Mouse (Mus musculus) frontal cortex, postnatal 14 days (tissue): Measurements from ENCODE around the gene Adgrv1.

Experiments
- DNase-seq, 2 experiments: peaks; one replicate each; pipeline ENCODE4 v3.0.0; 2022; ENCODE audit warnings: low spot score in 2 of 2

Gene Adgrv1

DNA sequence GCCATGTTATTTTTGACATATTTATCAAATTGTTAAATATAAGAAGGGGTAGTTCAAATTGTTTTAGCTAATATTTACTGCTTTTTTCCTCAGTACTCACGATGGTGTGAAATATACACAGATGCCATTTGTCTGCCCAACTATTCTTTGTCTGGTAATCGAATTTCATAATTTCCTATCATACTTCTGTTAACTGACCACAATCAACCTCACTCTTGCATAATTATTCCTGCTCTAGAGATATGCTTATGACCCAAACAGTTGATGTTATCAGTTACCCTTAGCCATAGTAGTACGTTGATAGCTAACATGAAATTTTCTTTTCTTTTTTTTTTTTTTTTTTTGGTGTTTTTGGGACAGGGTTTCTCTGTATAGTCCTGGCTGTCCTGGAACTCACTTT, 393.5 kb downstream of the Adgrv1 start:
- no peak for DNase-seq

DNA sequence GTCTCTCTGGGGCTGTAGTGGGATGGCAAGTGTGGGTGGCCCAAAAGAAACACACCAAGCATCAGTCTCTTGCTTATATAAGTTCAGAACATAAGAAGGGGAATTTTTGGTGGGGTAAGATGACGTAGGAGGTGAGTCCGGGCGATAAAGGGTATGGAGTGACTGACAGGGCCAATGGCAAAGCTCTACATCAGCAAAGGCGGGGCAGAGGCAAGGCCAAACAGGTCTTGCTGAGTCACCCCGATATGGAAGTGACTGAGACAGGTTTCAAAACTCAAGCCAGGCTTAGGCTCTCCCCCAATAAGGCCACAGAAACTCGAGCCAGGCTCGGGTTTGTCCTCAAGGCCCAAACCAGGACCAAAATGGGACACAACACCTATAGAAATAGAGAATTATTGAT, 394.1 kb downstream of the Adgrv1 start:
- no peak for DNase-seq

DNA sequence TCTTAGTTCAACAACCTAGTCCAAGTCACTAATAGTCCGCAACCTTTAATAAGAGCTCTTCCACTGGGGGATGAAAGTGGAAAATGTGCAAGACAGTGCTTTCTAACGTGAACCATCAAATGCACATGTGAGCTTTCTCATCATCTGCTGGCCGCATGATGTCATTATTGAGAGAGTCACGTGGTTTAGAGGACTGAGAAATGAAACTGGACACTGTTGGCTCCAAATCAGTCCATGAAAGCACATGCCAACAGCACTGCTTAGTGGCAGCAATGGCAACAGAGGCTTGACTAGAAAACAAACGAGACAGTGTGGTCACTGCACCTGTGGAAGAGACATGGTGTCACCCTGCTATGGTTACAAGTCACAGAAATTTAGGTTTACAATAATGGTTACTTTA, 395.0 kb downstream of the Adgrv1 start:
- DNase-seq = no peak

DNA sequence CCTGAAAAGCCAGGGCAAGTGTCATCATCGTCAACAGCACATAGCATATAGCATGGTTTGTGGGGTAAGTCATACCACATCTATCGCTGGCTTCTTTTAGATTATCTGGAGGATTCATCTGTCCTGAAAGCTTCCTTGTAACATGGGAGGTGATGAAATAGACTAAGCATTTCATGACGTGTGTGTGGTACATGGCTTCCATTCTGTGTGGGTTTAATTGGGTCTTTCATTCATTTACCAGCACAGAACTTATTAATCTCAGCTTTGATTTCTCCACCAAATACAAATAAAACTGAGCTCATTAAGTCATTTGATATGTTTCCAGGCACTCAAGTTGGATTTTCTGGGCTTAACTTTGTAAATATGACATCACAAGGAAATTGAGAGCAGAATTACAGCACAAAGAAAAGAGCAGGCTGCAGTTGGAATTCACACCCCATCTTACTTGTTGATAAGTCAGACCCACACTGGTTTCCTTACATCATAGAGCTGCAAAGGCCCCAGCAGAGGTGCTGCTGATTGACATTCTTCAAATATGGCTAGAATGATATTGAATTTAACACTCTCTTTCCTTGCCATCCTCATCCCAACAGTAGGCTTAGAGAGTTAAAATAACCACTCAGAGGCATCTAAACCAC, 396.1 kb downstream of the Adgrv1 start:
- no peak for DNase-seq

DNA sequence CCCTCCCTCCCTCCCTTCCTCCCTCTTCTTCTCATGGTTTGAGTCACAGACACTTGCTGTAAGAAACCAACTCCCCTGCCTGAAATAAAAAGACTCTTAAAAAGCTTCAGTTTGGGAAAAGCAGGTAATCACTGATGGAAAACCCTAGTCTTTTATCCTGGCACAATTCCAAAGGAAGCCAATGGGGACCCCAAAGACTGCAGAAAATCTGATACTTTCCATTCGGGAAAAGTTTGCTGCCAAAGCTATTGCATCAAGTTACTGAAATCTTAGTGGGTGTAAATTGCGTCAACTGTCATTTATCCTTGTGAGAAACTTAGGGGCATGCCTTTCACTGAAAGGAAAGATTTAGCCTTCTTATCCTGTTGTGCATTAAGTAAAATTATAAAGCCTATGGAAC, 398.9 kb downstream of the Adgrv1 start:
- no peak for DNase-seq

DNA sequence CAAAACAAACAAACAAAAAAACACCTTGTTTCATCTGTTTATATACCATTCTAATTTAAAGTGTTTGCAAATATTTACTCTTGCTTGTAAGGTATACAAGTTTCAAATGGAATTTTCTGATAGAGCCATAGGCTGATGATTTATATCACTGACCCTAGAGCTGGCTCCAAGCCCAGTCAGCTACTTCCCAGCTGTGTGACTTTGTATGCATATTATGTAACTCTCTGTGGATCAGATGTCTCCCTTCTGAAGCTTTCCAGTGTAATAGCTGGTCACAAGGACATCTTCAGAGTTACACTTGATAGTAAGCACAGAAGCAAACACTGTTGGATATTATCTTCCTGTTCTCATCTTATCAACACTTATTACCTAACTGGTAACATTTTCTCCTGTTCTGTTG, 400.1 kb downstream of the Adgrv1 start:
- no peak for DNase-seq

DNA sequence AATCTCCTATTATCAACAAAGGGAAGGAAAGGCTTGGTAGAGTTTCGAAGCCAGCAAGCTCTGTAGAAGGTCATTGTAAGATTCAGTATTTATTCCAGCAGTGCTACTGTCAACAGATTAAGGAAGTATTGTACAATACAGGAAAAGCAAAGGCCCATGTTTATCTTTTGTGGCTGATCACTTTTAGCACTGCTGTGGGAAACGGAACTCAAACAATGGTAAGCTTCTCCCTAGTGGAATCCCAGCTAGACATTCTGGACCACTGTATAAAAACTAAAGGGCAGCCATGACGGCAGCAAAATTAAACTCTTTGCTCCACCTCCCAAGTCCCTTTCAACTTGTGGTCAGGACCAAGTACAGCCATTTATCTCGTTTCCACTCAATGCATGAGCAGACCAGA, 402.8 kb downstream of the Adgrv1 start:
- no peak for DNase-seq

DNA sequence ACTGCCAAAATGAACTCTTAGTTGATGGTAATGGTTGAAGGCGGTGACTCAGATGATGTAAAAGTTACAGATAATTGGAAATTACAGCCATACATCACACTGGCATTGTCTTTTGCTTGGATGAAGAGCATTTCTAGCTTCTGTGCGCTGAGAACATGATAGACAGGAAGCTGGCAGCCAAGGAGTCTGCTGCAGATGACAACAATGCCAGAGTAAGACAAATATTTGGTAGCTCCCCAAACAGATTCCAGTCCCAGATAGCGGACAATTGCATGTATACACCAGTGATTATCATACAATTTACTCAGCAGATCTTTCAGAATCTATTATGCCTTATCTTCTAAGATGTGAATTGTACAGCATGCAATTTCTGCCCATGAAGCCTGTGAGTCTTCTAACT, 409.2 kb downstream of the Adgrv1 start:
- DNase-seq = no peak

DNA sequence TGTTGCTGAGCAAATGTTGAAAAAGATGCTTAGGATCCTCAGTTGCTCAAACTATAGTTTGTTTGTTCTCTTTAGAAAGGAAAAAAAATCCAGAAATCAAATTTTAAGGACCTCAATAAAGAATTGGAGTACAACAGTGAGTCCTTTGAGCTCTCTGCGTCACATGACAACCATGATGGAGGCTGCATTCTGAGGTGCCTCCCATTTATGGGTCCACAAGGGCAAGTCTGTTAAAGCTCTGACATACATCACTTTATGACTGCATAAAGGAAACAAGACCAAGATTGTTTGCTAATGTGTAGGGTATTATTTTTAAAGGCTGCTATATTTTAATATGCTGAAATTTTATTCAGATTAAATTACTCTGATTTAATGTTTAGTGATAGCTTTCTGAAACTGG, 410.6 kb downstream of the Adgrv1 start:
- DNase-seq = no peak

DNA sequence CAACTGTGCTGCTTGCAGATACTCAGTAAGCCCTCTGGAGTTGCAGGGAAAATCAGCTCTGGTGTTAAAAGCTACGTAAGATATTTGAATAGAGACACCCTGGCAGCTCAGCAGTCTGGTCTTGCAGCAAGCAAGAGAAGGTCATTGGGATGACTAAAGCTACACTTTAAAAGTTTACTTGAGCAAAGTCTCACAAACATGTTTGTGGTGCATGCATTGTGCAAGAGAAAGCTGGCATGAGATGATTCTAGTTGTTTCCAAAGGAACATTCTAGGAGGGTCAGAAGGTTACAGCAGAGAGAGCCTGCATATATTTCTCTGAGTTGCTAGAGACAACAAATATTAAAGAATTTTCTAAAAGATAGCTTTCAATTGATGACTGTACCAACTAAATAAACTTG, 421.5 kb downstream of the Adgrv1 start:
- DNase-seq = no peak

DNA sequence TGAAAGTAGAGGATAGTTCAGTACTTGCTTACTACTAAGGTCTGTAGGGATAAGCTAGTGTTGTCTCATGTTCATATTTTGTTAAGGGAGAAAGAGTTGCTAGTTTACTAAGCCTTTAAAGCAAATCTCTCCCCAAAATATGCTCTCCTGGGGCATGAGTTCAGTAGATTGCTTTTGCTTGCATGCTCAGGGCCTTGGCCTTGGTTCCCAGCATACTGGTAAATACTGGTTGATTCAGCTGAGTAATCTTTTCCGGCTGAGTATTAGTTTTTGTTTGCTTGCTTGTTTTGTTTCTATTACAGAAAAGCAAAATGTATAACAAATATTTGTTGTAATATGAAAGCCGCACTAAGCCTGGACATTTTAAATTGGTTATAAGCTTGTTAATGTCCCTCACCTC, 422.4 kb downstream of the Adgrv1 start:
- DNase-seq = no peak

DNA sequence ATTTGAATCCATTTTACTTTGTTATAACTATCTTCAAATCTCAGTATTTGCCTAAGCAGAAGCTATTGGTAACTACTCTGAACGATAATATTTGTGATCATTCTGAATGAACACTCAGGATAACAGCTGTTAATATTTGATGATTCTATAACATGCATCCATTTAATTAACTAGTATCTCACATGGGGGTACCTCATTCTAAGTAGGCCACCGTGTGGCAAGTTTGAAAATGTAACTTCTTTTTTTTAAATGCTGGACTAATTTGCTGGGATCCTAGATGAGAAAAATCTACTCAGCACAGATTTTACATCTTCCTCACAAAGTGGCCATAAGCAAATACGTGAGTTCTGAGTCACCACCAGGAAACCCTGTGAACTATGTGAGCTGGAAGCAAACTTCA, 423.1 kb downstream of the Adgrv1 start:
- DNase-seq = no peak

DNA sequence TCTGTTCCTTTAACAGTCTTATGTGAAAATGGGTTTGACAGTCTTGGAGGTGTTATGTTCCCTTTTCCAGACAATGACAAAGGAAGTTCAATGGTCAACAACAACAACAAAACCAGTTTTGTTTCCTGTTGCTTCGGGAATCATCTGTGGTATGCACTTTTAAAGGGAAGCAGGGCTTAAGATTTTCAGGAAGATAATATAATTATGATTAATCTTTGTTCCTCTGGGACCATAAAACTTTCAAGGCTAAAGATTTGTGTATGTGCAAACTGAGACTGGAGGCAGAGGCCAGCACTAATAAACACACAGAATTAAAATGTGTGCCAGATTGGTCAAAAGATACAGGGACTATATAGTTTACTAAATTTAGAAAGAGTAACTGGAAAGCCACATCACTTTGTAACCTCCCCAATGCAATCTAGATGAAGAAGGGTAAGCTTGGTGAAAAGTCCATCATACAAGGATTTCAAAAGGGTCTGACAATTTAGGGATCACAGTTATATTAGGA, 424.8 kb downstream of the Adgrv1 start:
- DNase-seq = no peak

DNA sequence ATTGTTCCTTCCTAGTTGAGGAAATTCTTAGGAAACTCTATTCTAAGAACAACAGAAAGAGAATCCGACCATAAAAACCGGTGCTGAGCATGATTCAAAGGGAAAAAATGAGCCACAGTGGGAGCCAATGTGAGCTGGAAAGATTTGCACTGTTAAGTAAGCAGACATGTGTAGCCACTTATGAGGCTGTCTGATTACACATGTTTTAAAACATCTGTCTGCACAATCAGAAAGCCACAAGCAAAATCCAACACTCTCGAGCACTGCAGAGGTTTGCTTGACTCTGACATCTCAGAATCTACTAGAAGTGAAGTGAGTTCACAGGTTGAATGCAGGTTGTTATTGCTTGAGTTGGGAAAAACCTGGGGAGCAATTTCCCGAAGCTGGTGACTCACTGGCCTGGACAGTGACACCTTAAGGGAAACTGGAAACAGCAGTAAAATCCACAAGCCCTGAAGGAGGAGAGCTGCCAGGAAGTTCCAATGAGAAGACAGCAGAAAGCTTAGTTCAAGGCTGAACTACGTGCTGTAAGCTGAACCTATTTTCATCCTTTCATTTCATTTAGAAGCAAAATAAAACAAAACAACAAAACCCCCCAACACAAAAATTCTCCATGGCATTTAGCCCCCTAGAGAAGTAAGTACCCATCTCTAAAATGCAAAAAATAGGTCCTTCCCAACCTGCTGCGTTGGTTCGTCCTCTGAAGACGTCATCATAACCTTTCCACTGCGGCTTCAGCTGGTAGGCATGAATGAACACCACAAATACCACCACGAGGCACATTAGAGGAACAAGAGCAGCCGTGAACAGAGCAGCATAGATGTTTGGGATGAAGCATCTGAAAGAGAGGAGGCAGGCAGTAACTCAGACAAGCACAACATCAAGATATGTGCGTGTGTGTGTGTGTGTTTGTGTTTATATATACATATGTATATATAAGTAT, 450.7 kb downstream of the Adgrv1 start:
- DNase-seq = no peak

DNA sequence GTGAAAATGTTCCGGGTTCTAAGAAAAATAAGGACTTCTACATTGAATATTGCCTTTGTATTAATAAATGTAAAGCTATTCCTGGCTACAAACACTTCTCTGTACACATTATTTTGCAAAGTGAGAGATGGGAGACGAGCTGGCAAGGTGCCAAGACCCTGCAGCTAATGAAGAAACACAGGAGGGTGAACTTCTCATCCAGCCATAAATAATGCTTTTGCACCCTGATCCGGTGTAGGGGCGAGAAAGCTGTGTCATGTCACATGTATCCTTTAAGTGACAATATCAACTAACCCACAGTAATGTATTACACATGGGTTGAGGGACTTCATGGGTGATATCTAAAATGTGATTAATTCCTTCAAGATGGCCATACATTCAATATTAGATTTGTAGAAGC, 451.5 kb downstream of the Adgrv1 start:
- DNase-seq = no peak

DNA sequence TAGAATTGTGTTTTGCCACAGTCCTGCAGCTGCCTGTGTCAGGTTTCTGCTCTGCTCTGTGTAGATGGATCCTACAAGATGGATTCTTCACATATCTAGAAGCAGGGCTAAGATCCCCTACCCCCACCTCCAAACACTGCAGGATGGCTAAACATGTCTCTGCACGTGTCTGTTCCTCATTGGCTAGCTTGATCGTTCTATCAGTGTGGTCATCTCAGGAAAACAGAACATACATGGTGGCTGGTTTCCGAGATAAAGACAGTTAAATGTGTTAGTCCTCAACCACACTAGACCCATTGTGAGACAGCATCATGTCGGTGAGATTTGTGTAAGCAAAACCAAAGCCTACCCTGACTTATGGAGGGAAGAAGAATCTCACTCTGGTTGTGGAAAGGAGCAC, 456.1 kb downstream of the Adgrv1 start:
- DNase-seq = no peak

DNA sequence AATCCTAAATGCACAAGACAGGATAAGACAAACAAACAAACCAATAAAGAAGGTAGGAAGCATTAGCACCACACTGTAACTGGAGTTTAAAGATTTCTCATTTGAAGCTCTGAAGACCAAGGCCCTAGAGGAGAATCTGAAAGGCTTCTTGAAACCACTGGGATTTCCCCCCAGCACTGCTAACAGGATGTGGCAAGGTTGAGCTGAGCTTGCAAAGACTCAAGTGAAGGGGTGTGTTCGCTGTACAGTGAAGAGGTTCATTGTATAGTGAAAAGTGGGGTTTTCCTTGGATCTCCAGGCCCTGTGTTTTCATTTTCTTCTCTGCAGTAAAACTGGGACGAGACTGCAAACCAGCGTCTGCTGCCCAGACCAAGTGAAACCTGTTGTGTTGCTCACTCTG, 456.9 kb downstream of the Adgrv1 start:
- no peak for DNase-seq

DNA sequence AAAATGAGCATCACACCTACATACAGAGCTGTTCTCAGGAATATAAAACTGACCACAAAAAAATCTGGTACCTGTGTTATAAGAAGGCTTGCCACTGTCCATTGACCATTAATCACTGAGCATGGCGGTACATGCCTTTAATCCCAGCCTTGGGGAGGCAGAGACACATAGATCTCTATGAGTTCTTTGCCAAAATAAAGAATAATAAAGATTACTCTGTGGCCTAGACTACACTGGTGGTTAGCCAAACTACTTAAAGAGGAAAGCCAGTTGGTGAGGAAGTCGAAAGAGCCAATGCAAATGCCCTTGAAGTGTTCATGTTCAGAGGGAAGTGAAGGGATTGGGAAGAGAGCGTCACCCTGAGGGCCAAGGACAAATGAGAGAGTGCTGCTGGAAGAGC, 461.8 kb downstream of the Adgrv1 start:
- no peak for DNase-seq

DNA sequence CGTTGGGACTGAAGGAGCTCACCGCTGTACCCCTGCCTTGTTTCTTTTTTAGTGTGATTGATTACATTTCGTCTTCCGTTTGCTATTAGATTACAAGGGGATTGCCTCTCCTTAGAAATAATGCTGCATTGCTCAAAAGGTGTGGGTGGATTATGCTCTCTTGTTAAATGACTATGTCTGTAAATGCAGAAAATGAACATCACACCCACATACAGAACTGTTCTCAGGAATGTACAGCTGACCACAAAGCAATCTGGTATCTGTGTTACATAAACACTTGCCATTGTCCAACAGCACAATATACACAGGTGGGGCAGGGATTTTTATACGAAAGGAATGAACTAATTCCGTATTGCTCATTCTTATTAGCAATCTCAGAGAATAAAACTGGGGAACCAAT, 465.5 kb downstream of the Adgrv1 start:
- DNase-seq = no peak

DNA sequence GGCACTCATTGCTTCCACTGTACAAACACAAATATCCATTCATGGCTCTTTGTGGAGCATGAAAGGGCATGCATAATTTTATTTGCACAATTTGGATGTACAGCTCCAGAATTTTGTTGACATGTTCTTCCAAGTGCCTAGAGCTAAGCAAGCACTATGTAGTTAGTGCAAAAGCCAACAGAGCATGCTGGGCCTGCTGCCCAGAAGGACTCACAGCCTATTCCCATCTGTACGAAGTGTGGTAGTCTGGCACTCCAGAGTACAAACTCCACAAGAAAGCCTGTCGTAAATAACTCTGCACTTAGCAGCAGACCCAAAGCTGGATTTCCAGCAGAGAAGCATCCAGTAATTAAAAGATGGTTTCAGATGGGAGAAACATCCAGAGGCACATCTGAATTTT, 473.1 kb downstream of the Adgrv1 start:
- no peak for DNase-seq

DNA sequence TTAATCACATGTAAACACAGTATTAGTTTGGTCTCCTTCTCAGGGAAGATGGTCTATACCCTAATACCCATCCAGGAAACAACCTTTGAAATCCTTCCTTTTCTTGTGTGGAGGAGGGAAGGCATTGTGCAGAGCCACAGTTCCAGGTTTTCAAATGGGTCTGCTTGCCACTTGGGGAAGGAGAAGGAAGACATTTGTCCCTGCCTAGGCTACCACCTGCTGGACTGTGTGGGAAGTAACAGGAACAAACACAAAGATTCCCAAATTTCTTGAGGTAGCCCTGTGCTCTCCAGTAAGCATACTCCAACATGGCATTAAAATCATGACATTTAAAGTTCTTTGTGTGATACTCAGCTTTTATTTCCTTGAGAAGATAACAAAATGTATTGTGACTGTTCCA, 477.6 kb downstream of the Adgrv1 start:
- peak in 1 of 2 experiments; percentile 13 for DNase-seq

DNA sequence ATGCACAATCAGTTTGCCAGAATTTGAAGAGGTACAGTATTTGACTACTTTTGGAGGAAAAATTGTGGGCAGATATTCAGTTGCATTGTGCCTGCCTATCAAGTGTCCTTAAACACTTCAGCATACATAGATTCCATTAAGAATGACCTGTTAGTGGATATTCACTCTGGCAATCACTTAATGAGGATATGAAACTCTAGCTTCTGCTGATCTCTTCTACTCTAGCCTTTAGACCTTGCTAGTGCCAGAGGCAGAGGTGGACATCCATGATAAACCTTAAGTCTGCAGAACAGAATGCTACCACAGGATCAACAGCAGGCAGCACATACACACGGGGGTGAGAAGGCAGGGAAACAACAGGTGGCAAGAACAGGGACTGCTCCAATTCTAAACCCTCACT, 488.5 kb downstream of the Adgrv1 start:
- no peak for DNase-seq

DNA sequence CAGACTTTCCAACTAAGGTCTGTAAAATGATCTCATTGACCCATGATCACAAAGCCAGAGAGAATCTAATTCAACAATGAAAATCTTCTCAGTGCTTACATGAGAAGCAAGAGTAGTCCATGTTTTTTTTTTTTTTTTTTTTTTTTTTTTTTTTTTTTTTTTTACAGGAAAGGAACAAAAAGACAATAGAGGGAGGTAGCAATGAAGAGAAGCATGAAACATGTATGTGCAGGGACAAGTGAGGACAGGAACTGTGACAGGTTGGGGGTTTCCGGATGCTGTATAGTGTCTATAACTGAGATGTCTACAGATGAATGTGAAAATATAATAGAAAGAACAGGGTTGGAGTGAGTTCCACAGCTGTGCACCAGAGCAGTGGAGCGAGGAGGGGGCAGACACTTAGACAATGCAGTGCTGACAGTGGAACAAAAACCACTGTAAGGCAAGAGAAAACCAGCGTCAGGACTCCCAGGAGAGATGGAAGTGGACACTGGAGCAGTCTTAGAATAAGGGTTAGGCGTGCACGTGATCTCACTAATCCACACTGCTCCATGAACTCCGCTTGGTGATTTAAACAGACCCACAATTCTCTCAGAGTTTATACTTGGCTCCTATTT, 490.6 kb downstream of the Adgrv1 start:
- no peak for DNase-seq
